Mouse (Mus musculus) midbrain, embryonic 11.5 days (tissue): ENCODE measurements around the gene Cox7a1. TPM values are rescaled to one million over a fixed set of nuclear protein-coding genes. Genes with fewer than 3 reads are reported as not detected.

ENCODE experiments used
- ATAC-seq: fragments of 200-750 bp; cut with Nextera tagmentation; 2 replicates; pipeline ENCODE4 v1.8.0; 2017; ENCODE audit warnings: moderate TSS enrichment, moderate library complexity; ENCODE audit not compliant: low FRiP score
- DNase-seq: peaks from one replicate; pipeline ENCODE4 v3.0.0; 2015; ENCODE audit warnings: low spot score; ENCODE audit errors: missing footprints
- H3K27ac ChIP-seq: fragments of 300-500 bp; sonication (generic); 2 replicates; pipeline ENCODE4 v1.5.1; 2014; ENCODE audit warnings: low read depth, low read length
- H3K27me3 ChIP-seq: fragments of 300-500 bp; sonication (generic); 2 replicates; pipeline ENCODE4 v1.6.1; 2014; ENCODE audit warnings: mild to moderate bottlenecking, low read length, moderate library complexity, mixed read lengths; ENCODE audit not compliant: control insufficient read depth, insufficient read depth
- H3K36me3 ChIP-seq: fragments of 300-500 bp; sonication (generic); 2 replicates; pipeline ENCODE4 v1.6.1; 2014; ENCODE audit warnings: mild to moderate bottlenecking, low read length, moderate library complexity, mixed read lengths; ENCODE audit not compliant: control insufficient read depth, insufficient read depth
- H3K4me1 ChIP-seq: fragments of 300-500 bp; sonication (generic); 2 replicates; pipeline ENCODE4 v1.6.1; 2014; ENCODE audit warnings: low read length; ENCODE audit not compliant: control insufficient read depth, insufficient read depth
- H3K4me2 ChIP-seq: fragments of 300-500 bp; sonication (generic); 2 replicates; pipeline ENCODE4 v1.6.1; 2014; ENCODE audit warnings: mild to moderate bottlenecking, moderate library complexity
- H3K4me3 ChIP-seq: fragments of 300-500 bp; sonication (generic); 2 replicates; pipeline ENCODE4 v1.5.1; 2014; ENCODE audit warnings: low read depth, low read length
- H3K9ac ChIP-seq: fragments of 300-500 bp; sonication (generic); 2 replicates; pipeline ENCODE4 v1.6.1; 2014; ENCODE audit warnings: low read length
- H3K9me3 ChIP-seq: fragments of 300-500 bp; sonication (generic); 2 replicates; pipeline ENCODE4 v1.6.1; 2016; ENCODE audit warnings: low read length; ENCODE audit not compliant: control insufficient read depth
- WGBS: fragments of 180-500 bp; shearing (Covaris S2); extraction: QIAGEN DNeasy Blood & Tissue Kit; methylation state at CpG from one replicate; pipeline ENCODE4 v1.1.7; 2014; 5-methylcytosine and 5-hydroxymethylcytosine counted together
- polyA plus RNA-seq: library from polyadenylated mRNA; unstranded; fragments of >200 nt; fragmentation: Nextera tagmentation; extraction: Ambion mirVana; gene quantifications from 2 replicates; pipeline ENCODE4 v1.2.1, GENCODE M21; 2014

Gene Cox7a1
- polyA plus RNA-seq, 1 experiment from 2014 or later, result 4.1 TPM

DNA sequence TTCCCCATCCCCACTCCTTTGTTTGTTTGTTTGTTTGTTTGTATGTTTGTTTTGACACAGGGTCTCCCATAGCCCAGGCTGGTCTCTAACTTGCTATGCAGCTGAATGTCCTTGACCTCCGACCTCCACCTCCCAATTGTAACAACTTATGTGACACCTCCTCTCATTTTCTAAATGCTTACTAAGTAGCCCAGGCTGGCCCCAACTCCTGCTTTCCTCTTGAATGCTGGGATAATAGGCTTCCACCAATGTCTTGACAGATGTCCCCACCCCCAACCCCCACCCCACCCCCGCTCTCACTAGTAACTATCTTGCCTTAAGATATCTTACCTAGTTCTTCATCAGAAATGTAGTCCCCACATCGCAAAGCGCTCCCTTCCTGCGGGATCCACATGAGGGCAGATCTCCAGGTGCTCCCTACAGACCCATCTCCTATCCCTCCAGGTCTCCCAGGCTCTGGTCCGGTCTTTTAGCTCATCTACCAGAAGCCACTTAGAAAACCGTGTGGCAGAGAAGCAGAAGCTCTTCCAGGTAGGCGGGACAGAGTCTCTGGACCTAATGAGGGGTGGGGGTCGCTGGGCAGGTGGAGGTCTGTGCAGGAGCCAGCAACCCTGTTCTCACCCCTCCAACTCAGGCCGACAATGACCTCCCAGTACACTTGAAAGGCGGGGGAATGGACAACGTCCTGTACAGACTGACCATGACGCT lies 851 bp downstream of the Cox7a1 start:
- Histone ChIP-seq H3K4me2 (no peak overlapping the region), H3K9me3 (no peaks in the 10 kb centered on the region), H3K4me1 (peaks cover 6% of the 10 kb centered on the region), H3K4me3 (no peak overlapping the region), H3K9ac (no peak overlapping the region), H3K36me3 (peaks cover 14% of the 10 kb centered on the region), H3K27me3 (no peaks in the 10 kb centered on the region), H3K27ac (no peak overlapping the region)
- DNase-seq (no peak), ATAC-seq (no peak)
- 73% methylated on average over 13 of the region's 13 CpGs for WGBS

DNA sequence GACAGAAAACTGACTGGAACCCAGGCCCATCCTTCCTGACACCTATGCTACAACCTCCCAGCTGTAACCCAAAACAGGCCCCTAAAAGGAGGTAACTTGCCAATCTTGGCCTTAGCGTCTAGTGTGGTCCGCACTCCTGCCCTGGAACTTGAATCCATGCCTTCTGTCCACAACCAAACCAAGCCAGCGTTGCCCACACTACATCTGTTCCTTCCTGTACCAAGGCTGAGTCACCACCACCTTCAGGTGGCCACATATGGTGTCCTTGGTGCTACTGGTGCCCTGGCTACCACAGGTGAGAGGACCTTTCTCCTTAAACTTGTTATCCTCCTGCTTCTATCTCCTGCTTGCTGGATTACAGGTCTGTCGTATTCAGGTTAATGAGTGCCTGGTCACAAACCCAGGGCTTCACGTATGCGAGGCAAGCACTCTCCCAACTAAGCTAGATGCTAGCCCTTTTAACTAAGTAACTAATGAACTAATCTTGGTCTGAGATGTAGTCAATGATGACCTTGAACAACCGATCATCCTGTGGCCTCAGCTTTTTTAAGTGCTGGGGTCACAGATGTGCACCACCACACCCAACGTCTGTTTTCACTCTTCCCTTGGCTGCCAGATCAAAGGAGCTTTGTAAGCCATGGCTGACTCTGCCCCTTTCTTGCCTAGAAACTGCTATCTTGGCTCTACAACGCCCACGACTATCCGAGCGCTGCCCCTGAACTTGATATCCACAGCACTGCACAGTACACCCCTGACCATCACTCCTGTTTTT lies 4.6 kb downstream of the Cox7a1 start:
- WGBS, result 89% methylated on average over 12 of the region's 12 CpGs
- H3K4me1 ChIP-seq, result peaks cover 15% of the 10 kb centered on the region
- DNase-seq, result no peak
- no peak overlapping the region for H3K4me2 ChIP-seq
- peaks cover 14% of the 10 kb centered on the region for H3K36me3 ChIP-seq
- no peaks in the 10 kb centered on the region for H3K27me3 ChIP-seq
- no peak overlapping the region for H3K27ac ChIP-seq
- H3K9me3 ChIP-seq, result no peaks in the 10 kb centered on the region
- no peak for ATAC-seq
- H3K9ac ChIP-seq, result no peak overlapping the region
- H3K4me3 ChIP-seq, result no peak overlapping the region

DNA sequence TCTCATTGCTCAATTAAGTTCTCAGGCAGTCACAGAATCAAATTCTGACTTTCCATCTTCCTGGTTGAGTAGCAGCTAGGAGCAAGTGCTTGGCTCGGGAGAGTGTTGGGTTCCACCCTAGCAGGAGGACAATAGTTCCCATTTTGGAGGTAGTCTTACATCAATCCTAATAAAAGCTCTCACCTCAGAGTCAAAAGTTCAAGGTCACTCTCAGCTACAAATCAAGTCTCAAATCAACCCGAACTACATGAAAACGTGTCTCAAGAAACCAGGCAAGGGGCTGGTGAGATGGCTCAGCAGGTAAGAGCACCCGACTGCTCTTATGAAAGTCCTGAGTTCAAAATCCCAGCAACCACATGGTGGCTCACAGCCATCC lies 5.2 kb downstream of the Cox7a1 start:
- H3K4me3 ChIP-seq, result no peak overlapping the region
- H3K27me3 ChIP-seq, result no peaks in the 10 kb centered on the region
- no peak overlapping the region for H3K27ac ChIP-seq
- H3K4me1 ChIP-seq, result peaks cover 13% of the 10 kb centered on the region
- WGBS, result 86% methylated on average over 4 of the region's 4 CpGs
- H3K9me3 ChIP-seq, result no peaks in the 10 kb centered on the region
- no peak overlapping the region for H3K4me2 ChIP-seq
- no peak overlapping the region for H3K9ac ChIP-seq
- peaks cover 14% of the 10 kb centered on the region for H3K36me3 ChIP-seq
- no peak for ATAC-seq
- no peak for DNase-seq

DNA sequence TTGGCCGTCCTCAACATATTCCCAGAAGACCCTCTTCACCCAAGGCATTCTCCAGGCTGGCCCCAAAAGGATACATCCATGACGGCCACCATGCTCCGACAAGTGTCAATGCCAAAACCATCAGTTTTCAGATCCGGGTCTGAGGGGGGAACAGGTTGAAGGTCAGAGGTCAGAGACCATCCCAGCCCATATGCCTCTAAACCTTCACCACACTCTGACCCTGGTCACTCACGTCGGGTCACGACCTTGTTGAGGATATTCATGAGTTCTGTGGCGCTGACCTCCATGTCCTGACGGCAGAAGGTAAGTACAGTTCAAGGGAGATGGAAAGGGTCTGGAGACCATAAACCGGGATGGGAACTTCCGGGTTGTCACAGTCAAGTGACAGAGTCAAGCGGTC lies 8.1 kb downstream of the Cox7a1 start:
- Histone ChIP-seq H3K36me3 (peaks cover 9% of the 10 kb centered on the region; the same call in 1 of the 2 replicates), H3K4me1 (peaks cover 14% of the 10 kb centered on the region), H3K9ac (no peak overlapping the region), H3K27ac (no peak overlapping the region), H3K27me3 (no peaks in the 10 kb centered on the region), H3K9me3 (no peaks in the 10 kb centered on the region), H3K4me2 (no peak overlapping the region), H3K4me3 (no peak overlapping the region)
- no peak for ATAC-seq
- WGBS, result 90% methylated on average over 12 of the region's 12 CpGs
- DNase-seq, result no peak

DNA sequence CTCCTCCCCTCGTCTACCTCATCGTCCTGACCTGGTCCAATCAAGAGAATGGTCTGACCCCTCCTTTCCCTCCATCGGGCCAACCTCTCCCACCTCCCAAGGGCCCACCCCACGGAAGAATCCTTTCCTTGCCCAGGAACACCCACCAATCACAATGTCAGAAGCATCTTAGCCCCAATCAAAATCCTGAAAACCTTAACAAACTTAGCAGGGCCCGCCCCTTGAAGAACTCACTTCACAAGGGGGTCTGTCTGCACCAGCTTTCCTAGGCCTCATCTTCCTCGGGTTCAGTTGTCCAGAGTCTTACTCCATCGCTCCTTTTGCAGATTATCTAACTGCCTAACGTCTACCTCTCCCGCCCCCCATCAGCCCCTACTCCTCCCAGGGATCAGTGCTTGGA lies 9.1 kb downstream of the Cox7a1 start:
- no peak overlapping the region for H3K27ac ChIP-seq
- peaks cover 3% of the 10 kb centered on the region; the same call in 1 of the 2 replicates for H3K36me3 ChIP-seq
- peak overlapping the region; percentile 69; the same call in 1 of the 2 replicates for H3K9ac ChIP-seq
- no peaks in the 10 kb centered on the region for H3K9me3 ChIP-seq
- H3K4me2 ChIP-seq, result peak overlapping the region; percentile 85
- H3K4me1 ChIP-seq, result peaks cover 14% of the 10 kb centered on the region
- 20% methylated on average over 9 of the region's 9 CpGs for WGBS
- H3K4me3 ChIP-seq, result peak overlapping the region; percentile 64
- no peak for ATAC-seq
- no peaks in the 10 kb centered on the region for H3K27me3 ChIP-seq
- DNase-seq, result no peak

- peaks cover 14% of the 10 kb centered on the region for H3K4me1 ChIP-seq
- no peaks in the 10 kb centered on the region for H3K27me3 ChIP-seq
- 1% methylated on average over 26 of the region's 26 CpGs for WGBS
- ATAC-seq, result peak; percentile 59
- H3K4me3 ChIP-seq, result peak overlapping the region; percentile 64
- no peaks in the 10 kb centered on the region; the same call in 1 of the 2 replicates for H3K36me3 ChIP-seq
- H3K4me2 ChIP-seq, result peak overlapping the region; percentile 85
- peak overlapping the region; percentile 69 for H3K9ac ChIP-seq
- H3K9me3 ChIP-seq, result no peaks in the 10 kb centered on the region
- DNase-seq, result peak; percentile 93
- peak overlapping the region; percentile 25; the same call in 1 of the 2 replicates for H3K27ac ChIP-seq
These were observed 9.7 kb downstream of the Cox7a1 start for GRCm38 (mm10) chr7:30193581-30194100.

- Histone ChIP-seq H3K36me3 (no peaks in the 10 kb centered on the region; the same call in 1 of the 2 replicates), H3K9me3 (no peaks in the 10 kb centered on the region), H3K4me3 (peak overlapping the region; percentile 64), H3K27ac (peak overlapping the region; percentile 25), H3K9ac (peak overlapping the region; percentile 69), H3K4me2 (peak overlapping the region; percentile 85), H3K27me3 (no peaks in the 10 kb centered on the region), H3K4me1 (peaks cover 14% of the 10 kb centered on the region)
- DNase-seq (peak; percentile 95), ATAC-seq (peak; percentile 35)
- 0% methylated on average over 26 of the region's 26 CpGs for WGBS
These were observed 10.3 kb downstream of the Cox7a1 start for GRCm38 (mm10) chr7:30194101-30194831.

GRCm38 (mm10) chr7:30194884-30195283 lies 10.9 kb downstream of the Cox7a1 start:
- whole genome bisulfite sequencing, result 1% methylated on average over 28 of the region's 28 CpGs

More at GRCm38 (mm10) chr7:30194884-30195283, 10.9 kb downstream of the Cox7a1 start:
- Histone ChIP-seq H3K4me2 (peak overlapping the region; percentile 85), H3K9me3 (no peaks in the 10 kb centered on the region), H3K4me3 (peak overlapping the region; percentile 64), H3K4me1 (peaks cover 14% of the 10 kb centered on the region), H3K9ac (peak overlapping the region; percentile 69), H3K36me3 (no peaks in the 10 kb centered on the region; the same call in 1 of the 2 replicates), H3K27me3 (no peaks in the 10 kb centered on the region), H3K27ac (peak overlapping the region; percentile 25)
- DNase-seq (peak; percentile 98), ATAC-seq (peak; percentile 89)
